Mouse (Mus musculus) adrenal gland (tissue): ENCODE results near the gene Pcdh8.

Experiments used
- intact Hi-C: fragments of 180-260 bp; cut with DNase I; formaldehyde crosslinking; loops from one replicate; pipeline ENCODE4 v1.15.1; 2025
- long read RNA-seq, 2 experiments: library from polyadenylated mRNA; unstranded; transcript quantifications; one replicate each; pipeline ENCODE4 v2.0.0; 2020; ENCODE audit warnings: borderline replicate concordance in 1 of 2; ENCODE audit not compliant: insufficient replicate concordance in 1 of 2

The Pcdh8 gene
- long read RNA-seq, experiment 1, partial matches to known transcripts = 0 of 1 reads
- long read RNA-seq, experiment 1, other reads (novel, unspliced or antisense) = 0 of 1 reads
- long read RNA-seq, experiment 2 = 0 reads

GRCm38 (mm10) chr14:79771094-79771535 is at the start of gene Pcdh8:
TSS of gene Pcdh8 (minus strand) at chr14:79771312.
- intact Hi-C loops = loop anchor here (10.0 kb wide), 1 partner anchor 144 kb away; no protein-coding TSS in a partner anchor

GRCm38 (mm10) chr14:79814709-79815108 is 43.6 kb upstream of the Pcdh8 start:
- intact Hi-C loops = no loop called here

- intact Hi-C loops = no loop called here
Measured at GRCm38 (mm10) chr14:79814084-79814483, 43.0 kb upstream of the Pcdh8 start.

GRCm38 (mm10) chr14:79793179-79793578 is 22.1 kb upstream of the Pcdh8 start:
- intact Hi-C loops = no loop called here

GRCm38 (mm10) chr14:79789535-79789934 is 18.4 kb upstream of the Pcdh8 start:
- intact Hi-C loops = no loop called here

DNA sequence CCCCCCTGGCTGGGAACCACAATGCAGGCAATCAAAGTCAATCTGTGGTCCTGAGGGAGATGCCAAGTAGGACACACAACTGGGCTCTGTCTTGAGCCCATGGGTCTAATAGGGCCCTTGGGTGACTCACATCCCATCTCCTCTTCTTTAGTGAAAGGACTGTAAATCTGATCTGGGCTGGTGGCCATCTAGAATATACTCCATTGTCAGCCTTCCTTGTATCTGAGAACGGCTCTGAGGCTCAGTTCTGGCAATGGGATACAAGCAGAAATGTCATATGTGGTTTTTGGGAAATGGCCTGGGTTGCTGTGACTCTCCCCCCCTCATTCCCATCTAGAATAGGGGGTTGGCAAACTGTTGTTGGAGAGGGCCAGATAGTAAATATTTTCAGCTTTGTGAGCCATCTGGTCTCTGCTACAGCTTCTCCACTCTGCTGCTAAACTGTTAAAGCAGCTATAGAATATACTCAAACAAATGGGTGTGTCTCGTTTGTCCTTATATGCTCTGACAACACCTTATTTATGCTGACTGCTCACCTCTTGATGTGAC is 17.6 kb upstream of the Pcdh8 start:
- intact Hi-C loops = no loop called here

DNA sequence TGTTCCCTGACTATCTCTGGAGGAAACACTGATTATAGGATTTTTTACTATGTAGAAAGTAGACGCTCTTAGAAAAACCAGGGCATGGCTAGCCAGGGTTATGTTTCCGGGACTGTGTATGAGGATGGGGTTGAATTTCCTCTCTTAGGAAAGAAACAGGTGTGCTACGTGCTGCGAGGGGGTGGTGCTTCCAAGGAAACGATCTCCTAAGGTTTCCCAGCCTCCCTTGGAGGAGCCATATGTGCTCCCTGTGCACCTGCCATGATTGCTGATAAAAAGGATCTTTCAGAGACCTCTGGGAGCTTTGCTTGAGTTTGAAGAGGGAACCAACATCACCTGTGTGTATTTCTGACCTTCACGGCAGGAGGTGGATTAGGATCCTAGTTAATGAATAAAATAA is 16.8 kb upstream of the Pcdh8 start:
- intact Hi-C loops = no loop called here

- intact Hi-C loops = no loop called here
Measured at GRCm38 (mm10) chr14:79785400-79785799, 14.3 kb upstream of the Pcdh8 start.

GRCm38 (mm10) chr14:79780889-79781288 is 9.8 kb upstream of the Pcdh8 start:
- intact Hi-C loops = no loop called here

DNA sequence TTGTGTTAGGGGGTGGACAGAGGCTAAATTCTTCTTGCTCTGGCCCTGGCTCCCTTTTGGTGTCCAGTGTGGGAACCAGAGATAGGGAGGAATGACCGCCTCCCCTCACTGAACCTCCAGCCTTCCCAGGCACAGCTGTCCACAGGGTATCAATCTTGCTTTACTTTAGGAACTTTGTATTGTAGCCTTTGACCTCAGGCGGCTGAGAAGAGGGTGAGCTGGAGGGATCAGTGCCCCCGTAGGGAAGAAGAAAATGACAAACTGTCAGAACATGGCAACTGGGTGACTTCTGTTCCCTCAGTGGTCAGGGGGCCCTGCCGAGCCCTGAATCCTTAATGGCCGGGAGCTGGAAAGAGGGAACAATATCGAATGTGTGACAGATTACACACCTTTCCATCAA is 9.2 kb upstream of the Pcdh8 start:
- intact Hi-C loops = no loop called here

DNA sequence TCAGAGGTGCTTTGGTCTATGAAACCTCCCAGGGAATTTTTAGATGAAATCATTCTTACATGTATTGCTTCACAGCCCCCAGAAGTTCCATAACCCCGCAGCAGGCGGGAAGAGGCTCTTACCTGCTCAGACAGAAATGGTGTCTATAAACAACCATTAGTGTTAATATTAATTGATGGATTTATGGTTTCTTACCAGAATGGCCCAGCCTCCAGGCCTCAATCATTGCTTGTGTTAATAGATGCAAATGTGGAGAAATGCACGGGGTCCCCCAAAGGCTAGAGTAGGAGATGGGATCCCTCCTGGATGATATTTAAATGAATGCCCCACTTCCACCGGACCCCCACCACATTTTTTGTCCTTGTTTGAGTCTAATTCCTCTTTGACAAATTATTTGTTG is 8.7 kb upstream of the Pcdh8 start:
- intact Hi-C loops = loop anchor here (10.0 kb wide), 1 partner anchor 135 kb away; no protein-coding TSS in a partner anchor

DNA sequence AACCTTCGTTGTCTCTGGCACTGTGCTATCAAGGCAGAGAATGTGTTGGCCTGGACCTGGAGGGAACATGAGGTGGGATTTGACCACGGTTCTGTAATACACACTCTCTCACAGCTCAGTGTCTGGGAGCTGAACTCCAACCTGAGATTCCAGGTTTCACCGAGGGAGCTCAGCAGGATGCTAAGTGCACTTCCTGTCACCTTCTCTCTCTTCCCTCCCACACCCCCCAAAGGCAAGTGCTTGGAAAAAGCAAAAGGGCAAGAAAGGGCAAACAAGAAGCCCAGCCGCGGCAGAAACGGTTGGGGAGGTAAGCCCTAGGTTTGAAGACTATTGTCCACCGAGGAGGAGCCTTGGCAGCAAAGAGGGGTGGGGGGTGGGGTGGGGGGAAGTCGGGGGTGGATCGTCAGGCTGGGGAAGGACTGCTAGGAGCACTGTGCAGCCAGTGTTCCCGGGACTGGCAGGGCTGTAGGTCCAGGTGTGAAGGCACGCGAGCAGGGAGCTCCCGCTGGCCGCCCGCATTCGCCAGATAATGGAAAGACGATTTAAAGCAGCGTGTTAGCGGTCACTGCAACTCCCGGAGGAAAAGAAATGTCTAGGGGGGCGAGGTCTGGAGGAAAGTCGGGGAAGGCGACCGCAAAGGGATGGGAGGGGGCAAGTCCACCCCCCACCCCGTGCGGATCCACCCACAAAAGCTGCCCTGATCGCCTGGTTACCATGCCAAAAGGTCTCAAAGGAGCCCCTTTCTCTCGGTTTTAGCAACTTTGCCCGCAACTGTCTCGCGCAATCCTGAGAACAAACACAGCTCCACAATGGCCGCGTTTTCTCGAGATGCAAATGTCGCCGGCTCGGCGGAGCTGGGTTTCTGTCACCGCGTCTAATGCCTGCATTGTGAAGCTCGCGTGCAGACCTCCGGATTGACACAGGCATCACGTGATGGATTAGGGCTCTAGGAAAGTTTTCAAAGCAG is 2.6 kb upstream of the Pcdh8 start:
- intact Hi-C loops = loop anchor here (10.0 kb wide), 1 partner anchor 141 kb away; no protein-coding TSS in a partner anchor

DNA sequence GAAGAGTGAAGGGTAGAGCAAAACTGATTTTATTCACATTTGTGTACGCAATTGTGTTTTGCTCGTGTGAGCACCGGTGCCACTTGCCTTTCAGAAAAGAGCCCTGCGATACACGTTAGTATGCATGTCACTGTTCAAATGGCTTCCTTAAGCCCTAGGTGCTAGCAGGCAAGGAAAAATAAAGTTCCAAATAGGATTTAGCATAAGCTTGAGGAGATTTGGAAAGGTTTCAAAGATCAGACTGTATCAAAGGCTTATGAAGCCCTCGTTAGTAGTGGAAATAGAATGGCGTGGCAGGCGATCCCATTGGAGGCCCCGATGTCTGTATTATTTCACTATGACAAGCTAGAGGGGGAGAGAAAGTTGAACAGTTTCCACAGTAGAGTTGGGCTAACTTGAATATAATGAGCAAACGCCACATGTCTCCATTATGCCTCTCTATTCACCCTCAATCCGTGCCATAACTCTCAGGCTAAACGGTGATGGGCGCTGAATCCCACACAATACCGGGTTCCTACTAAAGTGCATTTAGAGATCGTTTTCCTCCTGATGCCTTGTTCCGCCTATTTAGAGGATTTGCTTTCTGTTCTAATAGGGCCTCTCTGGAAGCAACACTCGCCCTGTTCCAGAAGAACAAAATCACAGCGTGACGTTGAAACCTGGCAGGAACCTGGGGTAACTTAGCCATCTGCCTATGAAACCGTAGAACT is 845 bp upstream of the Pcdh8 start:
- intact Hi-C loops = loop anchor here (10.0 kb wide), 1 partner anchor 143 kb away; no protein-coding TSS in a partner anchor

DNA sequence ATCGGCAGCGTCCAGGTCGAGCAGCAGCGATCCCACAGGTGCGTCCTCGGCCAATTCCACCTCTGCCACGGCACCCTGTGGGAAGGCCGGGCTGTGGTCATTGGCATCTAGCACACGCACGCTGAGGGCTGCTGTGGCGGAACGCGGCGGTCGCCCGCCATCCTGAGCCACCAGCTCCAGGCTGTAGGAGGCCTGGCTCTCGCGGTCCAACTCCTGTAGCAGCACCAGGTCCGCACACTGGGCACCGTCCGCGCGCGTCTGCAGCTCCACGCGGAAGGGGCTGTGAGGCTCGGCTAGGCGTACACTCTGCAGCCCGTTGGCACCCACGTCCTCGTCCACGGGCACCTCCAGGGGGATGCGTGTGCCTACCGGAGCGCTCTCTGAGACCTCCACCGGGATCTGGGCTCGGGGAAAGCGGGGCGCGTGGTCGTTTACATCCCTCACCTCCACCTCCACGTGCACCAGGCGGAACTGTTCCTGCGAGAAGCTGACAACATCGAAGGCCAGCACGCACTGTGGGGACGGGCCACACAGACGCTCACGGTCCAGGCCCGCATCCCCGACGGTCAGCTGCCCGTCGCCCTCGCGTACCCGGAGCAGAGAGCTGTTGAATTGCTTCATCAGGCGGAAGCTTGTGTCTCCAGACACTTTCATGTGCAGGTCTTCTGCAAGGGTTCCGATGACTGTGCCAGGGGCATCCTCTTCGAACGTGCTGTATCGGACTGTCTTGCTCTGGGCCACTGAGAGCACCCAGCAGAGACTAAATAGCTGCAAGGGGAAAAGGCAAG is 612 bp downstream of the Pcdh8 start:
- intact Hi-C loops = loop anchor here (10.0 kb wide), 1 partner anchor 144 kb away; no protein-coding TSS in a partner anchor

DNA sequence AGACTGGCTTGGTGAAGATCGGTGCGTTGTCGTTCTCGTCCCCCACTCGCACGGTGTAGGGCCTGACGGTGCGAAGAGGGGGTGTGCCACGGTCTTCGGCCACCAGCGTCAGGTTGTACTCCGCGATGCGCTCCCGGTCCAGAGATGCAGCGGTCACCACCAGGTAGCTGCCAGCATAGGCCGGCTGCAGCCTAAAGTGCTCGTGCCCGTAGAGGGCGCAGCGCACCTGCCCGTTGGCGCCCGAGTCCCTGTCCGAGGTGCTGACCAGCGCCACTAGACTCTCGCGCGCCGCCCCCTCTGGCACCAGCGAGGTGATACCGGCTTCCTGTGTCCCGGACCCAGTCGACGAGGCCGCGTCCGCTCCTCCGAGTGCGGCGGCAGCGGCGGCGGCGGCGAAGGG is 1.5 kb downstream of the Pcdh8 start:
- intact Hi-C loops = loop anchor here (10.0 kb wide), 1 partner anchor 145 kb away; no protein-coding TSS in a partner anchor

GRCm38 (mm10) chr14:79768996-79769395 is 2.1 kb downstream of the Pcdh8 start:
- intact Hi-C loops = no loop called here

DNA sequence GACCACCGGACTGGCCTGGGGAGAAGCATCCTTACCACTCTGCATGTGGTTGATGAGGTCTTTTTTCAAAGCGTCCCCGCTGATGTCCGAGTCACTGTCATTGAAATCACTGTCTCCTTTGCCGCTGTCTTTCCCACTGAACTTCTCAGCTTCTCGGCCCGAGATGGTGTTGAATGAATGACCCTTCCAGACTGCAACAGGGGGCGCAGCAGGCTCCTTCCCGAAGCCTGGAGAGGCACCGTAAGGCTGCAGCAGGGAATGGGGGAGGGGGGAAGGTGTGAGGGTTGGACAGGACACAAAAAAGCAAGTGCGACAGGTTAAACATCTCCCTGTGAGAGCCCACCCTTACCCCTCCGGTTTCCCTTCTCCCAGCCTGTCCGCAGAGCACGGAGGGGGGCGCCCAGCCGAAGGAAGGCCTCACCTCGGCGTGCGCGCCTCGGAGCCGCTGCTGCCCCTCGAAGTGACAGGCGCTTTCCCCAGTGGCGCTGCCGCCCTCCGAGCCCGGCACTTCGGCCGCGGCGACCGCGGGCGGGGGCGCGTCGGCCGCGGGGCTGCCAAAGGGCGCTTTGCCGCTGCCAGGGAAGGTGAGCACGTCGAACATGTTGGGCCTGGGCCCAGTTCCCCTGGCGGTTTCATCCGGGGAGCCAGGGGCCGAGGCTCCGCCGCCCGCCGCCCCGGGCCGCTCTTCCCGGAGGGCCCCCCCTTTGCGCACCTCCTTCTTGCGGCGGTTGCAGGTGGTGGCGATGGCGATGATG is 2.9 kb downstream of the Pcdh8 start:
- intact Hi-C loops = no loop called here

DNA sequence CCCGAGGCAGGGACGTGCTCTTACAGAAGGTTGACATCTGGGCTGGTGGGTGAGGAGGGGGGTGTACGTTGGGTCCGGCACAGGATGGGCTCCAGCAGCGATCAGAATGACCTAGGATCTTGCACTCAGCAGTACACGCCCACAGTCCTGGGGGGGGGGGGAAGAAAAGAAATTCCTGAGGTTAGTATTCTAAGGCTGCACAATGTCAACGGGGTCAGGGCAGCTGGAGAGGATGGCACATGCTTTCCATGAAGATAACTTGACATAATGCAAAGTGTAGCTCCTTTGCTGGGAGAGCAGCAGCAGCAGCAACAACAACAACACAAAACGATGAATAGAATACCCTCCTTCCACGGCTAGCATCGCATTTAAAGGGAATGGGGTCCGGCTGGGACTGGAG is 3.5 kb downstream of the Pcdh8 start:
- intact Hi-C loops = no loop called here

DNA sequence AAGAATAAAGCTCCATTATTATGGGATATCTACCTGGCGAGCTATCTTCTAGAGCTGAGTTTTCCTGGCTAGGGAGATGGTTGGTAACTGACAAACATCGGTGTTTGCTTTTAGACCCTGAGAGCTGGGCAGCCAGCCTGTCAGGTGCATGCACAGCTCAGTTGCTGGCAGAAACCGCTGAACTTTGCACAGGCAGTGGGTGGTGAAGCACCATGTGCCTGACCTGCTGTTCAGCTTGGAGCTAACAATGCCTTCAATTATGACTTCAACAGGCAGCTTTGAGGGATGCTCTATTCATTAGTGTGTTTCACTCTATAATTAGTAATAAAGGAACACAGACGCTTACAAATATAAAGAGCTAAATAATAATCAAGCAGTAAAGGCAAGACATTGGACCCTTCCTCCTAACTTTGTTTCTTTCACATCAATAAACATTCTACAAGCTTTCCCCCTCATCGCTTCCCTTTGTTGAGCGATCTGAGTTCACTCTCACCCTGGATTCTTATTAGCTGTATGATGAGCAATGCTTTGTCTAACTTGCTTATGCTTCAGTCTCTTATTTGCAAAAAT is 5.8 kb downstream of the Pcdh8 start:
- intact Hi-C loops = no loop called here
